Mouse (Mus musculus) cerebellum, postnatal 25 days (tissue): ENCODE measurements around the gene Dmkn.

ENCODE experiments used
- DNase-seq, 2 experiments: peaks; one replicate each; pipeline ENCODE4 v3.0.0; 2021; ENCODE audit warnings: mixed read lengths in 2 of 2

The Dmkn gene

DNA sequence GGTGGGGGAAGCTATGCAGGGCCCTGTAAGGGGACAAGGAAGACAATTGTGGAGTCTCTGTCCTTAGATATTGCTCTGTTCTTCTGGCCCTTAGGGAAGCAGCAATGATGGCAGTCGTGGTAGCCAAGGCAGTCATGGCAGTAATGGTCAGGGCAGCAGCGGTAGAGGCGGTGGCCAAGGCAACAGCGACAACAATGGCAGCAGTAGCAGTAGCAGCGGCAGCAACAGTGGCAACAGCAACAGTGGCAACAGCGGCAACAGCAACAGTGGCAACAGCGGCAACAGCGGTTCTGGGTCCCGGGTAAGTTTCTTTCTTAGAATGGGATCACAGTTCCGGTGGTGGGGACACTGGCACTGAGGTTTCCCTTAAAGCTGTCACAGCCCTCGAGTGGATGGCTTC, 1.6 kb downstream of the Dmkn start:
- no peak for DNase-seq

DNA sequence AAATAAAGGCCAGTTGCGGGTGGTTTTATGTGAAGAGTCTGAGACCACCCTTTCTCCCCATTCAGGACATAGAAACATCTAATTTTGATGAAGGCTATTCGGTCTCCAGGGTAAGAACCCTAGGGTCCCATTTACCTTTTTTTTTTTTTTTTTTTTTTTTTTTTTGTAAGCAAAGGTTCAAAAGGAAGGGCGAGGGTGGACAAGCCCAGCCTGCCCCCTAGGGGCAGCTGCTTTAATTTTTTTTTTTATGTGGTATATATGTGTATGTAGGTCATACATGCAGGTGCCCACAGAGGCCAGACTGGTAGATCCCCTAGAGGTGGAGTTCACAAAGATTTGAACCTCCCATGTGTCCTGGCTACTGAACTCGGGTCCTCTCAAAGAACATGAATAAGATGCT, 2.9 kb downstream of the Dmkn start:
- no peak for DNase-seq

DNA sequence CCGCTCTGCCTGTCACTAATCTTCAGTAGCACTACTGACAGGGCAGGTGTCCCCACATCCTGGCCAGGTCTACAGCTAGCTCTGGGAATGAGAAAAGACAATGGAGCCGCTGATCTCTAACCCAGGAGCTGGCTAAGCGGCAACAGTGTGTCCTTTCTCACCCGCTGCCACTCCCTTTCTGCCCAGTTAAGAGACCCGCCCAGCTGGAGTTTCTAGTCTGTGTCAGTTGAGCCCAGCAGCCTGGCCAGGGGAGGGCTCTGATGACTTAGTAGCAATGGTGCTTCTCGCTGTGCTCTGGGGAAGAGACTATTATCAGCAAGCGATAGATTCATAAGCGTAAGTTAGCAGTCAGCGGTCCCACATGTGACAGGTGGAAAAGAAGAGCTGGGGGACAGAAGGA, 5.7 kb downstream of the Dmkn start:
- no peak for DNase-seq

DNA sequence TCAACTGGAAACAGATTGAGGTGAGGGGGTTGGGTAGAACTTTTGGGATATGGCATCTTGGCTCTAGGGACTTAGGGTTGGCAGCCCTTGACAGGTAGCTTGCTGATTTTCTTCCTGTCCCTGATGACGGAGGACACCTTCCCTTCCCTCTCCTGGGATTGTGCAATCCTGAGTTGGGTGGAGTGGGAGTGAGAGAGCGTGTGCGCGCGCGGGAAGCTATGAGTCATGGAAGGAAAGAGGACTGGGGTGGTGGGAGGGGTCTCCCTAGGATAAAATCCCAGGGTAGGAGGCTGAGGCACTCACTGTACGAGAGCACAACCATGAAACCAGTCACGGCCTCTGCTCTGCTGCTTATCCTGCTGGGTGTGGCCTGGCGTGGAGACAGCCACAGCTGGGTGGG, 12.5 kb downstream of the Dmkn start:
- no peak for DNase-seq

DNA sequence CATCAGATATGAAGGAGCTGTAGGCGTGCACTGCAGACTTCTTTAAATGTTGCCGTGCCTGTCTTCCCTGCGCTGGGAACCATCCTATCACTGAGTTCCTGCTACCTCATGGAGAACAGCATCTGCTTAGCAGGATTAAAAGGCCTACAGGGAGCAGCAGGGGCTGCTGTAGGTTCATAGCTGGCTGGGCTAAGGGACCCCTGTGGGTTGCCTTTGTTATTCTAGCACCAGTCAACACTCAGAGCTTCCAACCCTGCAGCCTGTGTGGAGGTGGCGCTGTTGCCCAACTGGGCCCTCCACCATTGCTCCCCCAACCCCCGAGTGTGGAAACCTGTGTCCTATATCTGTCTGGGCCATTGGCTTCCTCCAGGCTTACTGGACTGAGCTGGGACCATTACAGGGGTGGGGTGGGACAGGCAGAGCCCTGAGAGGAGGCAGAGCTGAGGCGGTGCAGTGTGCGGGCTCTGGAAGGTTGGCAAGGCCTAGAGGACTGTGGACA, 13.6 kb downstream of the Dmkn start:
- DNase-seq, result no peak

DNA sequence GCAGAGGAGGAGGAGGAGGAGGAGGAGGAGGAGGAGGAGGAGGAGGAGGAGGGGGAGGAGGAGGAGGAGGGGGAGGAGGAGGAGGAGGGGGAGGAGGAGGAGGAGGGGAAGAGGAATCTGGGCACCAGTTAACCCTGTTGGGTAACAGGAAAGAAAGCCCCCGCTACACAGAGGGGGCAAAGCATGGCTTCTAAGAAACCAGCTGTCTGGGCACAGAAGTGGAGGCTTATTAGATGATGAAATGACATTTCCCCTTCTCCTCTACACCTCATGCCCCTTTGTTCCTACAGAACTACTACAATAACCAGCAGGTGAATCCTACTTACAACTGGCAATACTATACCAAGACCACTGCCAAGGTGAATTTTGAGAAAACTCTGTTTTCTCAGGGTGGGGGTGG, 14.4 kb downstream of the Dmkn start:
- DNase-seq, result no peak

DNA sequence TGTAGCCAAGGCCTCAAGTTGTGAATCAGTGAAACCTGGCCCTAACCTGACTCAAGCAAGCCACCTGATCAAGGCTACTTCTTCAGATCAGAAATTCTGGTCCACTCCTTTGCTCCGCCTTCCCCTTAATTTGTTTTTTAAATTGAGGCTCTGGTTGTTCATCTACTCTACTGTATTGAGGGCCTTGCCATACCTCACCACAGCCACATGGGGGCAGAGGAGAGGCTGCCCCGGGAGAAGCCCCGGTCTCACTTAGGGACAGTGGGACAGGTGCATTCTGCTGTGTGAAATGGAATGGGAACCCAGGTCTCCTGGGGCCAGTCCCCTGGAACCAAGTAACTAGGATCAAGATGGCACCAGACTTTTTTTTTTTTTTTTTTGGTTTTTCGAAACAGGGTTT, 18.2 kb downstream of the Dmkn start:
- no peak for DNase-seq

DNA sequence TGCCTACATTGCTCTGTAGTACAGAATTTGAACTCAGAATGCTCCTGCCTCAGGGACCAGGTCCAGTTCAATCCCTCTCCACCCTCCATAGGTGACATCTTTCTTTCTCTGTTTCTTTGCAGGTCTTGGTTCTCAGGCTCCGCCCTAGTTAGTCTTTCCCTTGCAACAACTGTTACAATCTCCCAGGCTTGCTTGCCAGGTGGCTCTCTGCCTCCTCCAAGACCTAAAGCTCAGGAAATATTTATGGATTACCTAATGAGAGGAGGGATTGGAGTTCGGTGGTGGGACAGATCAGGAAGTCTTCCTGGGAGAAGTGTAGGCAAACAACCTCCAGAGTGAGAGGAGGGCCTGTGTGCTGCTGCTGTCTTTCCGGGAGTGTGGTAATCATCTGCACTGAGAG, 19.1 kb downstream of the Dmkn start:
- no peak for DNase-seq

DNA sequence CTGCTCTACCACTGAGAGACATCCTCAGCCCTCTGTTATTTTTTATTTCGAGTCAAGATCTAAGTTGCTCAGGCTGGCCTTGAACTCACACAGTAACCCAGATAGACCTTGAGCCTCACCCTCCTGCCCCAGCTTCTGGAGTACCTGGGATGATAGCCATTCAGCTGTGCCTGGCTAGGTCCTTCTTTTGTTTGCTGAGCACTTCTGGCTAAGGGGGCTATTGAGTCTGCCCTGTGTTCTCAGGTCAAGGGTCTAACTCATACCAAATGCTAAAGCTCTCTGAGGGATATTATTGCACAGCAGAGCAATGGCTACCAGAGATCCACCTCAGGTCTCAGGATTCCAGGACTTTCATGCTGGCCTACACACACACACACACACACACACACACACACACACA, 21.6 kb downstream of the Dmkn start:
- DNase-seq, result no peak

DNA sequence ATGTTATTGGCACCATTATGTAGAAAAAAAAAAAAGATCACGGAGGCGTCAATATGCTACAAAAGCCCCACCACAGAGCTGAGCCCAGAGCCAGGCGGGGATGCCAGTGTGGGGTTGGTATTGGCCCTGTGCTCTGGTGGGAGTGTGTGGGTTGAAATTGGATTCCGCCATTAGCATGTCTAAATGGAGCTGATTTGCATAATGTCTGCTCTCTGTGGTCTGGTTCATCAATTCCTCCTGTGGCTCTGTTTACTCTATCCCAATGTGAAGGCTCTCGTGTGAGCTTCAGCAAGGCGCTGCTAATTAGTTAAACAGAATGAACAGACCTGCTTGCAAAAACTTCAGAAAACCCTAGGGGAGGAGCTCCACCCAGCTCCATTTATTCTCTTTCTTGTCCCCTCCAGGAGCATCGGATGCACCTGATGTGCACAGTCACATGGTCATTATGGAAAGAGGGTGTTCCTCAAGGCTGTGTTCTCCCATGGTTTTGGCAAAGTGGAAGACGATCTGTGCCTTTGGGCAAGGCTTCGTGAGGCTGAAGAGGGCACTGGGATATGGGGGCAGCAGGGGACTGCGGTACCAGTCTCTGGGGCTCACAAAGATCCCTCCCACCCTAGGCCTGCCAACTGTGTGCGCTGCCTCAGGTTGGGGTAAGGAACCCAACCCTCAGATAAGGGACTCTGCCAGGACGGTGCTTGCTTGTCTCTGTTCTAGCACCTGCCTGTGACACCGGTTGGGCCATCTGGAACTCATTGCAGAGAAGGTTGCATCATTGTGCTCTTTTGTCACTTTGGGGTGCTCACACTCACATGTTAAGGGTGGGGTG, 22.4 kb downstream of the Dmkn start:
- no peak for DNase-seq

DNA sequence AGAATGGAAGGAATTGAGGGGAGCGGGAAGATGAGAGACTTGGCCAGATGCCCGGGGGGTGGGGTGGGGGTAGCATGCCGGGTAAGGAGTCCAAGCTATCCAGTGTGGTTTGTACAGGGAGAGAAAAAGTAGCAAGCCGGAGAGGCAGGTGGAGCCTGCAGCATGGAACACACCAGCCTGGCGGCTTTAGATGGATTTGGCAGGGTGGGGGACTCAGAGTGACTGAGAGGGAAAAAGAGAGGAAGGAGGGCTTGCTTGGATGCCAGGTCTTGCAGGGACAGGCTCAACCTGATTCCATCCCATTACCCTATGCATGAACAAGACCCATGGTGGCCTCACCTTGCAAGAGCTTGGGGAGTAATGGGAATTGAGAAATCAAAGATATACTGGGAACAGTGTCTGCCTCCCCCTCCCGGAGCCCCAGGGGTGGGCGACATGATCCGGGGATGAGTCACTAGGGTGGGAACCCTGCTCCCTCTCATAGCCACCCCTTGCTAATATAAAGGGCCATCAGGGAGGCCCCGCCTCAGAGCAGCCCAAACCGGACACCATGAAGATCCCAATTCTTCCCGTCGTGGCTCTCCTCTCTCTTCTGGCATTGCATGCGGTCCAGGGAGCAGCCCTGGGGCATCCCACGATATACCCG, 23.9 kb downstream of the Dmkn start, which contains the start of gene Krtdap:
Gene Krtdap (plus strand): TSS at position 520 of the 646 bp plus-strand sequence.
- no peak for DNase-seq

DNA sequence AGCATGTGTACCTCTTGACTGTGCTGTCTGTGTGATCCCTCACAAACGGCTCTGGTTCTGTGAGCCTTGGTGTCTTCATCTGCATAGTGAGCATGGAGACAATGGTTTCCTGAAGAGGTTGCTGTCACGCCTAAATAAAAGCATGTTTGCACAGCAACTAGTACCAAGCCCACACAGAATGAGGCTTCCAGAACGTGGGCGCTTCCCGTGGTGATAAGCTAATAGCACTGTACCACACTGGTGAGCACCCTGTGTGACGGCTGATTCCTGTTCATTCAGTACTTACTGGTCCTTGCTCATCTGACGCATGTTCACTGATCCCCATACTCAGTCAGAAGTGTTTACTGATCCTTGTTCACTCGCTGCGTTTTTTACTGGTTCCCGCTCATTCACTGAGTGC, 26.6 kb downstream of the Dmkn start:
- DNase-seq, result no peak

DNA sequence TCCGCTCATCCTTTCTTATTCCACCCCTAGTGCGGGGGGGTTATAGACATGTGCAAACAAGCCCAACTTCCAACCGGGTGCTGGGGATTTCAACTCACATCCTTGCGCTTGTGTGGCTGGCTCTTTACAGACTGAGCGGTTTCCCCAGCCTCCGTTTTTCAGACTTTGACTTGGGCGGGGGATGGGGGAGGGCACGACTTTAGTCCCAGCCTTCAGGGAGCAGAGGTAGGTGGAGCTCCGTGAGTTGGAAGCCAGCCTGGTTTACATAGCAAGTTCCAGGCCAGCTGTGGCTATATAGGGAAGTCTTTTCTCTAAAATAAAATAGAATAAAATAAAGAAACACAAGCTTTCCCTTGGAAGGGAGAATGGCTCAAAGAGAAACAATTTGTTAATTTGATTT, 28.4 kb downstream of the Dmkn start:
- DNase-seq, result no peak

DNA sequence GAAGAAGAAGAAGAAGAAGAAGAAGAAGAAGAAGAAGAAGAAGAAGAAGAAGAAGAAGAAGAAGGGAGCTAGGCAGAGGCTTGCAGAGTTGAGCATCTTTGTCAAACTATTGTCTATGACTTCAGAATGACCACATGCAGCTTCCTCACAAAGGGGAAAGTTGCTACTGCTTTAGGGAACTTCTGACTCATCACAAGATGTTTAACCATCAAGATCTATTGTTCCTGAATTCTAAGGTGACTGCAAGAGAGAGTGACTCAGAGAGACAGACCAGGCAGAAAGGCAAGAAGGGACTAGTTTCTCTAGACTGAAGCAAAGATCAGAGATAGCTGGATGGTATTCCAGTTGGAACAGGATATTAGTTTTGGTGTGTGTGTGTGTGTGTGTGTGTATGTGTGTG, 31.4 kb downstream of the Dmkn start:
- DNase-seq, result no peak

DNA sequence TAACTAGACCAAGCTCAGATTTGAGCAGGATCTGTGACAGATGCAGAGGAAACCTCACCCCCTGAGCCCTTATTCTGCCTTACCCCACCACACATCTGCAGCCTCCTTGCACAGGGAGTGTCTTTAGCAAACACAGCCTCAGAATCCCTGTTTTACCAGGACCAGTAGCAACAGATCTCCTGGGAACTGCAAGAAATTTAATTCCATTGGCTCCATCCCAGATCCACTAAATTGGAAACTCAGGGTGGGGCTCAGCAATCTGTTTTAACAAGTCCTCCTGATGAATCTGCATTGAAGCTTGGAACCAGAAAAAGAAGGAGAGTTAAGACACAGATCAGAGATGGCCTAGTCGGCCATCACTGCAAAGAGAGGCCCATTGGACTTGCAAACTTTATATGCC, 33.2 kb downstream of the Dmkn start:
- DNase-seq, result no peak

DNA sequence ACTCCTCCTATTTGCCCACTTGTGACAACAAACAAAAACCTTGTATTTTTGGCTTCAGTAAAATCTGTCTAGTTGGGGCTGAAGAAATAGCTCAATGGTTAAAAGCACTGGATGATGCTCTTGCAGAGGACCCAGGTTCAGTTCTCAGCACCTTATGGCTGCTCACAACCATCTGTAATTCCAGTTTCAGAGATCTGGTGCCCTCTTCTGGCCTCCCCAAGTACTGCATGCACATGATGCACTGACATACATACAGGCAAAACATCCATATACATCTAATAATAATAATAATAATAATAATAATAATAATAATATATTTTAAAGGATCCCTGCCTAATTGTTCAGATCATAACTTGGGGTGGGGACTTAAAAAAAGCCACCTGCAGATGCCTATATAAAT, 37.1 kb downstream of the Dmkn start:
- DNase-seq, result no peak

DNA sequence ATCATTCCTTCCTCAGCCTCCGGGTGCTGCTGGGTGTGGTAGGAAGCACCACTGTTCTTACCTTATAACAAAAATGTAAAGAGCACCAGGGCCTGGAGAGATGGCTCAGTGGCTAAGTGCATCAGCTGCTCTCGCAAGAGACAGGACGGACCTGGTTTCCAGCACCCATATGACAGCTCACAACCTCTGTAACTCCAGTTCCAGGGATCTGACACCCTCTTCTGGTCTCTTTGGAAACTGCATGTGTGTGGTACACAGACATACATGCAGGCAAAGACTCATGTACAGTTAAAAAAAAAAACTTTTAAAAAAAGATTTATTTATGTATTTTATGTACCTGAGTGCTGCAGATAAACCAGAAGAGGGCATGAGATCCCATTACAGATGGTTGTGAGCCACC, 39.7 kb downstream of the Dmkn start:
- no peak for DNase-seq

DNA sequence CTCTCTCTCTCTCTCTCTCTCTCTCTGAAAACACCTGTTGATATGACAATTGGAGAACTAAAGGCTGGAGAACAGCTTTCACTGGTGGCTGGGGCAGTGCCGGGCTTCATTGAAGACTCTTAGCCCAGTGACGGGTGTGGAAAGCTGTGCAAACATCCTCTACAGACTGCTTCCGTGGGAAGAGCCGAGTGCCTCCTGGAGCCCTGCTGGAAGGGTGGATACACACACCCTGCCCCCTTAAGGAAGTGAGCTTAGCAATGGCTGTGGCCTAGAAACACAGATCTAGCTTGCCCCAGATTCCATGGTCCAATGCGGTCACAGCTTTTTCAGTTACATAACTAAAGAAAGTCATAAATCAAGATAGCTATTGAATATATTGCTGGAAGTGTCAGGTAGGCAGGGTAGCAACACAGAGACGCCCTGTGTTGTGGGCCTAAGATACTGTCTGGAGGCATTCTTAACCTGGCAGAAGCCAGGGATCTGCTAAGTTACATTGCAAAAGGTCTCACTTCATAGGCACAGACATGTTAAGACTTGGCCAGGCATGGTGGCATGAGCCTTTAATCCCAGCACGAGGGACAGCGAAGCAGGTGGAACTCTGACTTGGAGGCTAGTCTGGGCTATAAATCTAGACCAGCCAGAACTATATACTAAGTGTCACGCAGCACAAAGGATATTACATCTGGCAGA, 40.6 kb downstream of the Dmkn start:
- no peak for DNase-seq

DNA sequence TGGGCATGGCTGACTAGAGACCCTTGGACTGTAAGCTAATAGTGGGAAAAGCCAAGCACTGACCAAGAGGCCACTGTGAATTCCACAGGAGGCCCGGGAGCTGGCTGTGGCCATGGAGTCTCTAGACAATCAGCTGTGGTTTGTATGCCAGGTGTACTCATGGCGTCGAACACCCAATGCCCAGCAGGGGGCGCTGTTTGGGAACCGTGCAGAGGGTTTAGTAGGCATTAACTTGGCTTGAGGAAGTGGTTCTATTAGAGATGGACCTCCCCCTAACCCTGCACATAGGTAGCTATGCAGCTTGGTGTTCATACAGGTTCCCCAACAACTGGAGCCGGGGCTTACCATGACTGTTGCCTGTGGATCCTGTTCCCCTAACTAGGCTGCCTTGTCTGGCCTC, 42.4 kb downstream of the Dmkn start:
- DNase-seq, result peak in 1 of 2 experiments; percentile 14

DNA sequence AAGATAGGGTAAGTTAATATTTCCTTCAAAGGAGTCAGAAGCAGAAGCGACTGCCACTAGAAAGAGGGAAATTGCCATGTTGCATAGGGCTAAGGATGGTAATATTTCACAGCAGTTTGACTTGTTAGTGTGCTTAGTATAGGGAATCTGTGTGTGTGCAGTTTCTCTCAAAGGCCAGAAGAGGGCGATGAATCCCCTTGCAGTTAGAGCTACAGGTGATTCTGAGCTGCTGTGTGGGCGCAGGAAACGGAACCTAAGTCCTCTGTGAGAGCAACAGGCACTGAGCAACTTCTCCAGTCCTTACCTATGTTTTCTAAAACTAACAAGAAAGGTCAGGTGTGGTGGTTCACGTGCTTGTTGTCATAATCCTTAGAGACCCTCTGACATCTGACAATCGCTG, 46.8 kb downstream of the Dmkn start:
- no peak for DNase-seq

DNA sequence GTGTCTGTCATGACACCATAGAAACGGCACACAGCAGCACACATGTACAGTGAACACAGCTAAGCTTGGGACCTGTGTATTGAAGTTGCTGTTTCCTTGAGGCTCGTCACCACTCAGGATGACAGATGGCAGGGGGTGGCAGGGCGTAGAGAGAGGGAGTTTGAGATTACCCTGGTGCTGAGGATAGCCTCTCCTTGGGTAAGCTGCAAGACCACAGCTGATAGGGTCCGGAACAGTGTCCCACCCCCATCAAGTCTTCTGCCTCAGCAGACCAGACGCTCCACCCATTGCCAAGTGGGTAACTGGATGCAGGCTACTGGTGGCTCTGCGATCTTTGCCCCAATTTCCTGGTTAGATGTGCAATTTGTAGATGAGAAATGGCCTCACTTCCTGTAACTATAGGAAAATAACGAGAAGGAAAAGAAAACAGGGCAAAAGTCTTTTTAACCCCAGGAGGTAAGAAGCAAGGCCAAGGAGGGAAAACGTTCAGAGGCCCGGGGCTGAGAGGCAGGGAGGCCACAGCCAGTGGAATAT, 48.3 kb downstream of the Dmkn start:
- DNase-seq, result no peak

DNA sequence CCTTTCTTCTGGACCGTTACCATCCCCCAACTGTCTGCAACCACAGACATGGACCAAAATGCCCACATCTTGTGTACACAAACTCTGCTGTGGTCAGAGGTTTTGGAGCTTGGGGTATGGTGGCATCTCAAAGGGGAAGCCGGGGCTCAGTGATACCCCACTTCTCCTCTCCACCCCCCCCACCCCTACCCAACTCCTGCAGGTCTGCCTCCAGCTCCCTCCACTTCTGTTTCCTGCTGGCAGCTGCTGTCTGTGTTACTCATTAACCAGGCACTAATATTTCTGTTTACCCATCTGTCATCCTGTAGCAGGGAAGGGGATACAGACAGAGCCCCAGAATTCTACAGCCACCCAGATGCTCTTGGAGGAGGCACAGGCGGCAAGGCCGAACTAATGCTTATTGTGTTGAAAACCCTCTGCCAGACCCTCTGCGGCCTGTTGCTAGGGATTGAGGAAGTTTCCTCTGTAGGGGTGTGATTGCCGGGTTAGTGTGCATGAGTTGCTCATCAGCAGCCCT, 48.8 kb downstream of the Dmkn start:
- DNase-seq, result no peak

DNA sequence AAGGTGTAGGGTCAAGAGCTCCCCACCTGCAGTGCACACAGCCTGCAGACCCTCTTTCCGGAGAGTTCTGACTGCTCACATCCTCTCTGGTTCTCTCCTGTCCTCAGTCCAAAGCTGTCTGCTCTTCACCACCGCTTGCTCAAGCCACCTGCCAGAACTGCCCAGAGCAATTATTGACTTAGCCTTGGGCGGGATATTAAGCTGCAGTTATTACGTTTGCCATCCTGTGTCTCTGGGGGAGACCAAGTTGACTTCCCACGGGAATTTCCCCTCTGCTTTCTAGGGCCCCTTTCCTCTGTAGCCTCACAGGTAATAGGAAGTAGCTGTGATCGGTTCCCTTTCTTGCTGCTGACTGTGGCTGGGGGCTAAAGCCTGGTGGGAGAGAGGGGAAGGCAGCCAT, 56.6 kb downstream of the Dmkn start:
- DNase-seq, result no peak
